Mouse (Mus musculus) heart, postnatal 14 days (tissue): ENCODE data around the gene Slc16a4. TPM values are rescaled to one million over a fixed set of nuclear protein-coding genes. Genes with fewer than 3 reads are reported as not detected.
A peak's percentile ranks its signal among the peaks of the same experiment; 100 is the strongest.

Experiments used
- DNase-seq, 2 experiments: peaks; one replicate each; pipeline ENCODE4 v3.0.0; 2021 to 2022
- intact Hi-C: fragments of 180-260 bp; cut with DNase I; formaldehyde crosslinking; loops from one replicate; pipeline ENCODE4 v1.15.1; 2025
- total RNA-seq, 2 experiments: library from RNA; stranded (reverse); gene quantifications; 2 replicates each; pipeline ENCODE4 v1.2.3; 2021

Slc16a4 gene
- total RNA-seq, 2 experiments from 2014 or later: 0.37 to 0.60 TPM

DNA sequence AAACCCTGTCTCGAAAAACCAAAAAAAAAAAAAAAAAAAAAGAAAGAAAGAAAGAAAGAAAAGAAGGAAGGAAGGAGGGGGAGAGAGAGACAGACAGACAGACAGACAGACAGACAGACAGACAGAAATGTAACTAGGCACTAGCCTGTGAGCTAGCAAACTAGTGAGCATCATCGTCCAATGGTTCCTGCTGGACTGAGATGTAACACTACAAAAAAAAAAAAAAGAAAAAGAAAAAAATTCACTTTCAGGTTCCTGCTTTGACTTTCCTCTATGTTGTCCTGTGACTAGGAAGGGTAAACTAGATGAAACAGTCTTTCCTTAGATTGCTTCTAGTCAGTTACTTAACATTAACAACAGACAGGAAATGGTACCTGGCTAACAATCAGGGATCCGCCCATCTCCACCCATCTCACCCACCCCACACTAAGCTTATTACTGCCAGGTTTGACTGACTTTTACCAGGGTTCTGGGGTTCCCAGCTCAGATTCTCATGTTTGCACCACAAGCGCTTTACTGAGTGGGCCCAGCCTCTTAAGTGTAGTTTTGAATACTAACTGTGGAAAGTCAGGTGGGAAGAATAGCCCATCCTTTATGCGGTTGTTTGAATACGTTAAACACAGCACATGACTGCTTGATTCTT lies 64.7 kb downstream of the Slc16a4 start:
- no peak for DNase-seq
- intact Hi-C loops: loop anchor here (5.0 kb wide), 2 partner anchors 123 to 148 kb away; partner anchors contain the start of gene A630076J17Rik

DNA sequence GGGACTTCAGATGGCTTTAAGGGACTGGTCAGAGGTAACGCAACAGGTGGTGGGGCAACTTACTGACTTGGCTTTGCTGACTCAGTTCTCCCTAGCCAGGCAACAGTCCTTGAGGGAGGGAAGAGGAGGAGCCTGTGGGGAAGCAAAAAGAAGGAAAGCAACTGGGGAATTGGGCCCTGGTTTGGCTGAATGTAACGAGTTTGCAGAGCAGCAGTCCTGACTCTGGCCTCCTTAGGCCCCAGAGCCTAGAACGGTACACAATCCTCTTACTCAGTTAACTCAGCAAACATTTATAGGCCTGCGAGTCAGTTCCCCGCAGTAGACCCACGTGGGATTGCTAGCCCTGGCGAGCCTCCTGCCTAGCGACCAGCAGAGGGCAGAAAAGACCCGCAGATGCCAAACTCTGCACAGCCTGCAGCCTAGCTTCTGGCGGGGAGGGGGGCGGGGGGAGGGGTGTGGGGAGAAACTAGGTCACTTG lies 66.0 kb downstream of the Slc16a4 start:
- DNase-seq: peak; percentile 79 to 89
- intact Hi-C loops: loop anchor here (1.0 to 5.0 kb wide), 3 partner anchors 105 to 150 kb away; partner anchors contain the start of gene A630076J17Rik

GRCm38 (mm10) chr3:107357700-107358234 lies 66.7 kb downstream of the Slc16a4 start:
- no peak for DNase-seq
- intact Hi-C loops: loop anchor here (1.0 to 5.0 kb wide), 4 partner anchors 105 to 150 kb away; partner anchors contain the start of gene A630076J17Rik

DNA sequence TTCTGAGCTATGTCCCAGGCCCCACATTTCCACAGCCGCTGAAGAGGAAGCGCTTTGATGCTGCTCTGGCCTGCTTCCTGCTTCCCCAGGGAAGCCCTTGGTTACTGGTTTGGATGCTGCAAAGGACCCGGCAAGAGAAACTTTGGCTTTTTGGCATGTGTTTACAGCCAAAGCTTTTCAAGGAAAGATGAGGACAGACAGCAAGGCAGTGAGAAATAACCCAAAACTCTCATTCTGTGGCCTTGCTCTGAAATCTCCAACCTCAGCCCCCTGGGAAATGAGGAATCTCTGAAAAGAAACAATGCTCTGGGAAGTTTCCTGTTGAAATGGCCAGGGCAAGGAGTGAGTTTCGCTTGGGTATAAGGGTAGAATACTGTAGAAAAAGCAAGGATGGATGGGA lies 69.3 kb downstream of the Slc16a4 start:
- DNase-seq: peak; percentile 18 to 38
- intact Hi-C loops: no loop called here

Other genes starting within 250 kb of the Slc16a4 start
- 1 to 10 TPM in 1 of 2 experiments, under 1 TPM in 1; 0.85 to 1.2 TPM for gene Kcna2, start 190.1 kb upstream of the Slc16a4 start, total RNA-seq
- gene Kcna10, start 108.2 kb upstream of the Slc16a4 start, total RNA-seq: not detected
- gene Cym, start 69.5 kb upstream of the Slc16a4 start, total RNA-seq: not detected
- gene A630076J17Rik, start 60.6 kb upstream of the Slc16a4 start, total RNA-seq: not detected
- gene Prok1, start 51.5 kb upstream of the Slc16a4 start, total RNA-seq: not detected
- 10 to 100 TPM; 63.2 to 71.3 TPM for gene Lamtor5, start 12.4 kb upstream of the Slc16a4 start, total RNA-seq
- 10 to 100 TPM; 24.3 to 26.0 TPM for gene Rbm15, start 42.4 kb downstream of the Slc16a4 start, total RNA-seq
- under 1 TPM; 0.37 to 0.43 TPM for gene Kcnc4, start 168.3 kb downstream of the Slc16a4 start, total RNA-seq
- gene Slc6a17, start 226.8 kb downstream of the Slc16a4 start, total RNA-seq: 1 to 10 TPM; 1.3 to 1.5 TPM